Mouse (Mus musculus): ENCODE data around the gene Egln2. TPM values are rescaled to one million over a fixed set of nuclear protein-coding genes. Genes with fewer than 3 reads are reported as not detected.

The Egln2 gene
- polyA plus RNA-seq, 1 experiment, result 22.6 TPM

DNA sequence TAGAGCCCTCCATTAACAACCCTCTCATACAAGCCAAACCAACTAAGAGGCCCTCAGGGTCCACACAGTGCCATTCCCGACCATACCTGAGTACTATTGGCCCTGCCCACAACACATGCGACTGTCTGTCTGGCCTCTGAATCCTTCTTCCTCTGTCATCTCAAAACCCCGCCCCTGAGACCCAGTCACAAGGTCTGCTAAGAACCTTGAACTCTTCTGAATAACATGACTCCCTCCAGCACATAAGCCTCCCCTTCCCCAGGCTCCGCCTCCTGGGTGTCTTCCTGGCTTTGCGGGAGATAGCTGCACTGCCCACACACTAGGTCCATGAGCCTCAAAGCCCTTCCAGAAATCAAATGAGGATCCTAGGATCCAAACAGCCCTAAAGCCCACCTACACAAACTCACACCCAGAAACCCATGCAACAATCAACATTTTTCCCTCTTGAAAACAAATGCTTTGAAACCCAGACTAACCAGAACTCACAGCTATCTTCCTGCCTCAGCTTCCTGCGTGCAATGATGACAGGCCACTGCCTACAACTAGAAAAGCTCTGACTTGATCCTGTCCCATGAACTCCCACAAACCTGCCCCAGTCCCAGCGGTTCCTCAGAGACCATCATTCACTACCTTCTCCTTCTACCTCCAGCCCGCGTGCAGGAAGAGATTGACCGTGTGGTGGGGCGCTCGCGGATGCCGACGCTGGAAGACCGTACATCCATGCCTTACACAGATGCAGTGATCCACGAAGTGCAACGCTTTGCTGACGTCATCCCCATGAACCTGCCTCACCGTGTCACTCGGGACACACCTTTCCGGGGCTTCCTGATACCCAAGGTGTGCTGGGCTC lies 35.9 kb downstream of the Egln2 start:
- Histone ChIP-seq H3K27ac (replicated peaks; ENCODE audit: low read depth, low read length) (no peak overlapping the region), H3K4me1 (ENCODE audit: control insufficient read depth, insufficient read depth, insufficient read length, low read length) (no peaks in the 10 kb centered on the region), H3K4me3 (ENCODE audit: insufficient read depth, low read depth, low read length) (no peak overlapping the region)

DNA sequence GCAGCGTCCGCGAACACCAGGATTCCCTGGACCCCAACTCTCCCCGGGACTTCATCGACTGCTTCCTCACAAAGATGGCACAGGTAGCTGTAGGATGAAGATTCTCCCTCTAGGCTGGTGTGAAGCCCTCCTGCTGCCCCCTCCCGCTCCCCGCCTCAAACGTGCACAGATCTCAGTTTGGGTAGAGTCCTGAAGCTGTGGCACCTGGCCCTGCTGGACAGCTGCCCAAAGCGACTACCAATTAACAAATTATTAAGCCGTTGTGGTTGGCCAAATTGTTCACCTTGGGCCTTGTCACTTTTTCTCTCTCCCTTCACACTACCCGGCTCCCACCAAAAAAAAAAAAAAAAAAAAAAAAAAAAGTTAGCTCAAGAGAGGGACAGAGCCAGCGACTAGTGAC lies 36.8 kb downstream of the Egln2 start:
- Histone ChIP-seq H3K27ac (replicated peaks; ENCODE audit: low read depth, low read length) (no peak overlapping the region), H3K4me3 (ENCODE audit: insufficient read depth, low read depth, low read length) (no peak overlapping the region), H3K4me1 (ENCODE audit: control insufficient read depth, insufficient read depth, insufficient read length, low read length) (no peaks in the 10 kb centered on the region)

DNA sequence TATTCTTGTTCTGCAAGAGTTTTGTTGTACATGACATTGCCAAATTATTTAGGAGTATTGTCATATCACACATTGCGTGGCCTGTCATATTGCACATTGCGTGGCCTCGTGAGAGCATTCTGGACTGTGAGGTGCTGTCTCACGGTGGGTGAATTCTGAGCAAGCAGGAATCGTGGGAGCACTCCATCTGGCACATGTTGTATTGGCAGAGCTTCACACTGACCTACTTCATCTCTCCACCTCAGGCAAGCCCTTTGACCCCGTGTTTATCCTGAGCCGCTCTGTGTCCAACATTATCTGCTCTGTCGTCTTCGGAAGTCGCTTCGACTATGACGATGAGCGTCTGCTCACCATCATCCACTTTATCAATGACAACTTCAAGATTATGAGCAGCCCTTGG lies 37.7 kb downstream of the Egln2 start:
- Histone ChIP-seq H3K4me1 (ENCODE audit: control insufficient read depth, insufficient read depth, insufficient read length, low read length) (no peaks in the 10 kb centered on the region), H3K27ac (replicated peaks; ENCODE audit: low read depth, low read length) (no peak overlapping the region), H3K4me3 (ENCODE audit: insufficient read depth, low read depth, low read length) (no peak overlapping the region)

DNA sequence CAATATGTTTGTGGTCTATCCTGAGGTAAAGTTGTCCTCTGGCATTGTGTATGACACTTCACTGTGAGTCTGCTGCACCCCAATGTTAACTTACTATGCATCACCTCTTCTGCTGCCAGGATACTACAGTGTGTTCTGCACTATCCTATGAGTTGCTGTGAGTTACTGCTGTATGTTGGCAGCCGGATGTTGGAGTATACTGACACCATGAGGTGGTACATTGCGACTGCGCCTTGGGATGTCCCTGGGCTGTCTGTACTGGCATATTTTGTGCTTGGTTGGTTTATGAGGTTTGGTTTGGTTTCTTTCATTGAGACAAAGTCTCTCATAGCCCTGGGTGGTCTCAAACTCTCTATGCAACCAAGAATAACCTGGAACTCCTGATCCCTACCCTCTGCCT lies 38.4 kb downstream of the Egln2 start:
- no peak overlapping the region for H3K27ac ChIP-seq (replicated peaks; ENCODE audit: low read depth, low read length)
- no peak overlapping the region for H3K4me3 ChIP-seq (ENCODE audit: insufficient read depth, low read depth, low read length)
- no peaks in the 10 kb centered on the region for H3K4me1 ChIP-seq (ENCODE audit: control insufficient read depth, insufficient read depth, insufficient read length, low read length)

DNA sequence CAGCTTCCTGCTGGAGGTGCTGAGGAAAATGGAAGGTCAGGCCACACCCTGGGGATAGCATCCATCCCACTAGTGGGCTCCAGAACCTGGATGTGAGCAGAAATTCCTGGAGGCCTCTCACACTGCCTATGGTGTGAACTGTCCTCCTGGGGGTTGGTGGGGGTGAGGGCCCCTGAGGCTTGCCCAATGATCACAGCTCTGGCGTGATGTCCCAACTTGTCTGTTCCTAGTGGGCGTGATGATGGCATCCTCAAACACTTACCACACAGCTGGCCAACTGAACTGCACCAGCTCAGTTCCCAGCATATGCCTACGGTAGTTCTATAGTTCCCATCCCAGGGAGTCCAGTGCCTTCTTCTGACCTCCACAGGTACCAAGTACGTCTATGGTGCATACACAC lies 41.6 kb downstream of the Egln2 start:
- H3K4me3 ChIP-seq (ENCODE audit: insufficient read depth, low read depth, low read length), result no peak overlapping the region
- H3K4me1 ChIP-seq (ENCODE audit: control insufficient read depth, insufficient read depth, insufficient read length, low read length), result no peaks in the 10 kb centered on the region
- H3K27ac ChIP-seq (replicated peaks; ENCODE audit: low read depth, low read length), result no peak overlapping the region

DNA sequence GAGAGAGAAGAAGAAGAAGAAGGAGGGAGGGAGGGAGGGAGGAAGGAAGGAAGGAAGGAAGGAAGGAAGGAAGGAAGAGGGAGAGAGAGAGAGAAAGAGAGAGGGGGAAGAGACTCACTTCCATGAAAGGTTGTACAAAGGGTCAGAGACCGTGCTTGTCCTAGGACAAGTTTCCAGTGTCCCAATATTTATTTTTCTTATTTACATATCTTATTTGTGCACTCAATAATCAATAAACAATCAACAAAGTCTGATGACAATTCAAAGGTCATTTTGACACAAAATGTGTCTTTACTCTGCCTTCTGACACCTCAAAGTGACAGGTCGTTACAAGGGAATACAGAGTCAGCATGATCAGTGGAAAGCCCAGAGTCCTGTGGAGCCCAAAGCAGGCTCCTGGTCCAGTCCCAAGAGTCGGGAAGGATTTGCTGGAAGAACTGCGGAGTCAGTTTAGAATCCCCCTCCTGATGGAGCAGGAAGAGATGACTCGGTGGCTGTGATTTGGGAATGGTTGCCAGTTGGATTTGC lies 42.2 kb downstream of the Egln2 start:
- Histone ChIP-seq H3K4me1 (ENCODE audit: control insufficient read depth, insufficient read depth, insufficient read length, low read length) (no peaks in the 10 kb centered on the region), H3K27ac (replicated peaks; ENCODE audit: low read depth, low read length) (no peak overlapping the region), H3K4me3 (ENCODE audit: insufficient read depth, low read depth, low read length) (no peak overlapping the region)

DNA sequence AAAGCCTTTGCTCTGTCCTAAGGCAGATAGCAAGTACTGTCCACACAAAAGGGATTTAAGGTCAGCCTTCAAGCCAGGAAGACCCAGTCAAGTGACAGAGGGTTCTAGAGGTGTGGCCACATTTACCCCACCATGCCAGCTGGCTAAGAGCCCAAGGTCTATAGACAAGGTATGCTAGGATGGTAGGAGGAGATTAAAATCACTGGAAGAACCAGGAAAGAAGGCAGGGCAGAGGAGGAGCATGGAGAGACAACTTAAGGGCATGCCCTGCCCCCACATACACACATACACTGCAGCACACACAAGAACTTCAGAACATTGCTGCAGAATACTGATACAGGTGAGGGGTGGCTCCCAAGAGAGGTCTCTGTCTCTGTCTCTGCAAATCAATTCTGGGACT lies 46.9 kb downstream of the Egln2 start, which contains the start of gene Cyp2f2:
Cyp2f2 (plus strand) TSS at position 234 of the 400 bp plus-strand sequence.
- Histone ChIP-seq H3K4me3 (ENCODE audit: insufficient read depth, low read depth, low read length) (no peak within 1 kb of the TSS), H3K4me1 (ENCODE audit: control insufficient read depth, insufficient read depth, insufficient read length, low read length) (no peaks in the 10 kb centered on the region), H3K27ac (replicated peaks; ENCODE audit: low read depth, low read length) (peak within 1 kb of the TSS; percentile 62)

DNA sequence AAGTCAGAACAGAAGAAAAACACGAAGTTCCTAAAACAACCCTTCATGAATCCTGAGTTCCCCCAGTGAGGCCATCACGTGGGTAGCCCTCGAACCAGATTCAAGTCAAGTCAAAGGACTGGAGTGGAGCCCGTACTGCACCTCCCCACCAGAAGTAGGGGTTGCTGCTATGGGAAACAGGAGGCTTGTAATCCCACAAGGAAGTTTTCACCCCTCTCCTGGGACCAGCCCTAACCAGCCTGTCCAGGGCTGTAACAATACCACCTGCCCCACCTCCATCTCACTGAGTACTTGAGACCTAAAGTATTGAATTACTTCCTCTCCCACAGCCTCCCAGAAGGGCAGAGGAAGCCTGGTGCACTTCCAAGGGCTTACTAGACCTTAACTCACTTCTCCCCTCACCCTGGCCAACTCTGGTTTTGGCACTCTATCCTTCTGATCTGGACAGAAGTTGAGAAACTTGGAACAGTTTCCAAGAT lies 48.5 kb downstream of the Egln2 start:
- H3K27ac ChIP-seq (replicated peaks; ENCODE audit: low read depth, low read length), result peak overlapping the region; percentile 44

DNA sequence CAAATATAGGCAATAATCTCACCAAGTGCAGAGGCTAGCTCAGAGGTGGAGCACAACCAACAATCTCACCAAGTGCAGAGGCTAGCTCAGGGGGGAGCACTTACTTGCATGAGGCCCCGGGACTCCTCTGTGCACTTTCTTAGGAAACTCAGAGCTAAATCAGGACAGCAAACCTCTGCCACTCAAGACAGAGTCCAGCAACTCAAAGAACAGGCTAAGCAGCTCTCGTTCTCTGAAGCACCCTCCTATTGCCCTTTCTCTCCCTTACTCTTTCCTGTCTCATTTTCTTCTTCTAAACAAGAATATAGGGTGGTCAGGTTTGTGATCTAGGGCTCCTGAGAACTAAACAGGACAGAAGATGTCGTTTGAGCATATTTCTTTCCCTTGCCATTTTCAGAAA lies 54.6 kb downstream of the Egln2 start:
- Histone ChIP-seq H3K27ac (replicated peaks; ENCODE audit: low read depth, low read length) (no peak overlapping the region), H3K4me1 (ENCODE audit: control insufficient read depth, insufficient read depth, insufficient read length, low read length) (no peaks in the 10 kb centered on the region), H3K4me3 (ENCODE audit: insufficient read depth, low read depth, low read length) (no peak overlapping the region)

More for the DNA sequence above, 48.5 kb downstream of the Egln2 start:
- no peaks in the 10 kb centered on the region for H3K4me1 ChIP-seq (ENCODE audit: control insufficient read depth, insufficient read depth, insufficient read length, low read length)
- no peak overlapping the region for H3K4me3 ChIP-seq (ENCODE audit: insufficient read depth, low read depth, low read length)

DNA sequence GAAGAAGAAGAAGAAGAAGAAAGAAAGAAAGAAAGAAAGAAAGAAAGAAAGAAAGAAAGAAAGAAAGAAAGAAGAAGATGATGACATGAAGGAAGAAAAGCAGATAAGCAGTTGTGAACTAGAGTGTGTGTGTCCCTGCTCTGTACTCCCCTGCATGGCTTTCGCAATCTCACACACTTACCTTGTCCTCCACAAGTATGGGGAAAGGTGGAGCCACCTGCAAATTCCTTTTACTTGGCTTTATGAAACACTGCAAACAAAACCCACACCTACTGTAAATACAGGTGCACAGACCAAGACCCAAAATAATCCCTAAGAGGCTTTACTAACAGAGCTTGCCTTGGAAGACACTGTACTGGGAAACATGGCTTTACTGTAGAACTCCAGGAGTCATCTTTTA lies 55.6 kb downstream of the Egln2 start:
- no peak overlapping the region for H3K4me3 ChIP-seq (ENCODE audit: insufficient read depth, low read depth, low read length)
- H3K27ac ChIP-seq (replicated peaks; ENCODE audit: low read depth, low read length), result no peak overlapping the region
- no peaks in the 10 kb centered on the region for H3K4me1 ChIP-seq (ENCODE audit: control insufficient read depth, insufficient read depth, insufficient read length, low read length)

DNA sequence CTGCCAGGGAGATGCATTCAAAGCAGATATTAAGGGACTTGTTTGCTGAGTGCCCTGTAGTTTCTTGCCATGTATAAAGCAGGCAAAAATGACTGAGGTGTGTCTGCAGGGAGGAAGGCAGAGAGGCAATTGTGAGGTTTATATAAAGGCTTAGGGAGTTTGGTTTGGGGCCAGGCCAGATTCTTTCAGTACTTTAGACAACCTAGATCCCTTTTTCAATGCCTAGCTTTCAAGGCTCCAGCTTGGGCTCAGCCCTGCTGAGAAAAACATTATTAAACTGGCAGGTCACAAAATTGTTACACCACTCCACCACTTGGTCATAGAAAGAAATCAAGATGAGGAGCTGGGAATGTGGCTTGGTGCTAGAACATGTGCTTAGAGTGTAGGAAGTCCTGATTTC lies 56.3 kb downstream of the Egln2 start:
- H3K27ac ChIP-seq (replicated peaks; ENCODE audit: low read depth, low read length), result no peak overlapping the region
- H3K4me1 ChIP-seq (ENCODE audit: control insufficient read depth, insufficient read depth, insufficient read length, low read length), result no peaks in the 10 kb centered on the region
- no peak overlapping the region for H3K4me3 ChIP-seq (ENCODE audit: insufficient read depth, low read depth, low read length)

Other genes with a start within 250 kb of the Egln2 start
- not detected in 2 replicates for gene Cyp2a22, start 227.4 kb downstream of the Egln2 start, polyA plus RNA-seq (2012; ENCODE audit: insufficient read depth, insufficient read length, missing spikeins)
- gene Cyp2a12, start 137.7 kb downstream of the Egln2 start, polyA plus RNA-seq (2012; ENCODE audit: insufficient read depth, insufficient read length, missing spikeins), result 1.0 TPM in 1 of 2 replicates, not detected in the other
- gene Cyp2f2, start 46.9 kb downstream of the Egln2 start, polyA plus RNA-seq (2012; ENCODE audit: insufficient read depth, insufficient read length, missing spikeins), result 5.0 and 8.5 TPM in 2 replicates
- not detected in 2 replicates for gene Cyp2t4, start 13.1 kb downstream of the Egln2 start, polyA plus RNA-seq (2012; ENCODE audit: insufficient read depth, insufficient read length, missing spikeins)
- 13.6 and 21.4 TPM in 2 replicates for gene Rab4b, start 12.1 kb upstream of the Egln2 start, polyA plus RNA-seq (2012; ENCODE audit: insufficient read depth, insufficient read length, missing spikeins)
- not detected in 2 replicates for gene Gm21983, start 14.3 kb upstream of the Egln2 start, polyA plus RNA-seq (2012; ENCODE audit: insufficient read depth, insufficient read length, missing spikeins)
- gene Mia, start 14.4 kb upstream of the Egln2 start, polyA plus RNA-seq (2012; ENCODE audit: insufficient read depth, insufficient read length, missing spikeins), result not detected in 2 replicates
- 5.6 and 8.2 TPM in 2 replicates for gene BC024978, start 29.0 kb upstream of the Egln2 start, polyA plus RNA-seq (2012; ENCODE audit: insufficient read depth, insufficient read length, missing spikeins)
- 31.5 and 50.7 TPM in 2 replicates for gene Snrpa, start 29.5 kb upstream of the Egln2 start, polyA plus RNA-seq (2012; ENCODE audit: insufficient read depth, insufficient read length, missing spikeins)
- 2.2 and 5.2 TPM in 2 replicates for gene Itpkc, start 61.9 kb upstream of the Egln2 start, polyA plus RNA-seq (2012; ENCODE audit: insufficient read depth, insufficient read length, missing spikeins)
- 13.3 and 19.1 TPM in 2 replicates for gene Coq8b, start 66.2 kb upstream of the Egln2 start, polyA plus RNA-seq (2012; ENCODE audit: insufficient read depth, insufficient read length, missing spikeins)
- gene Numbl, start 91.6 kb upstream of the Egln2 start, polyA plus RNA-seq (2012; ENCODE audit: insufficient read depth, insufficient read length, missing spikeins), result 2.6 and 2.7 TPM in 2 replicates
- 22.8 and 25.9 TPM in 2 replicates for gene Ltbp4, start 170.9 kb upstream of the Egln2 start, polyA plus RNA-seq (2012; ENCODE audit: insufficient read depth, insufficient read length, missing spikeins)
- gene Shkbp1, start 189.2 kb upstream of the Egln2 start, polyA plus RNA-seq (2012; ENCODE audit: insufficient read depth, insufficient read length, missing spikeins), result 11.6 TPM in 2 replicates
- 3.5 TPM in 1 of 2 replicates, not detected in the other for gene Gm20479, start 190.6 kb upstream of the Egln2 start, polyA plus RNA-seq (2012; ENCODE audit: insufficient read depth, insufficient read length, missing spikeins)